Mouse (Mus musculus) C2C12 (cell line): ENCODE measurements at regions not wholly inside any gene's neighbourhood (a gene's known extent, or its start where the extent isn't known, plus 50 kb on each side); places are given as distances from the start of the nearest gene placed in this dataset.

Experiments
- H3K27me3 ChIP-seq: one replicate; pipeline ENCODE4 v1.6.1; 2011; ENCODE audit not compliant: control insufficient read depth, insufficient read depth, insufficient read length
- H3K36me3 ChIP-seq: one replicate; pipeline ENCODE4 v1.6.1; 2011; ENCODE audit not compliant: control insufficient read depth, insufficient read depth
- H3K4me3 ChIP-seq: one replicate; pipeline ENCODE4 v1.5.1; 2011; ENCODE audit warnings: mild to moderate bottlenecking, control low read depth; ENCODE audit not compliant: poor library complexity, insufficient read depth, severe bottlenecking
- H3K79me2 ChIP-seq: one replicate; pipeline ENCODE4 v1.6.1; 2011; ENCODE audit not compliant: control insufficient read depth, insufficient read depth
- H3K79me3 ChIP-seq: one replicate; pipeline ENCODE4 v1.6.1; 2011; ENCODE audit warnings: low read depth, control low read depth
- H3ac ChIP-seq: one replicate; pipeline ENCODE3; 2011; ENCODE audit warnings: low read depth; ENCODE audit not compliant: control insufficient read depth, insufficient read length
- CEBPB ChIP-seq: IDR thresholded peaks from one replicate; pipeline ENCODE4 v1.6.1; 2011; ENCODE audit warnings: low read depth, mild to moderate bottlenecking, control low read depth, moderate library complexity
- CTCF ChIP-seq: IDR thresholded peaks from one replicate; pipeline ENCODE4 v1.5.1; 2011; ENCODE audit not compliant: control insufficient read depth, insufficient read depth, insufficient read length
- FOSL1 ChIP-seq: IDR thresholded peaks from one replicate; pipeline ENCODE4 v1.8.0; 2011; ENCODE audit warnings: mild to moderate bottlenecking, low read length; ENCODE audit not compliant: poor library complexity, insufficient read depth, severe bottlenecking
- MAX ChIP-seq: IDR thresholded peaks from one replicate; pipeline ENCODE4 v1.6.1; 2011; ENCODE audit warnings: mild to moderate bottlenecking, control low read depth
- MYOD1 ChIP-seq: IDR thresholded peaks from one replicate; pipeline ENCODE4 v1.6.1; 2011; ENCODE audit warnings: low read depth; ENCODE audit not compliant: control insufficient read depth, insufficient read length
- MYOG ChIP-seq: IDR thresholded peaks from one replicate; pipeline ENCODE4 v1.6.1; 2011; ENCODE audit not compliant: control insufficient read depth, insufficient read length; ENCODE audit errors: extremely low read depth
- USF1 ChIP-seq: IDR thresholded peaks from one replicate; pipeline ENCODE4 v1.6.1; 2011; ENCODE audit warnings: low read depth, mild to moderate bottlenecking, control low read depth, moderate library complexity

DNA sequence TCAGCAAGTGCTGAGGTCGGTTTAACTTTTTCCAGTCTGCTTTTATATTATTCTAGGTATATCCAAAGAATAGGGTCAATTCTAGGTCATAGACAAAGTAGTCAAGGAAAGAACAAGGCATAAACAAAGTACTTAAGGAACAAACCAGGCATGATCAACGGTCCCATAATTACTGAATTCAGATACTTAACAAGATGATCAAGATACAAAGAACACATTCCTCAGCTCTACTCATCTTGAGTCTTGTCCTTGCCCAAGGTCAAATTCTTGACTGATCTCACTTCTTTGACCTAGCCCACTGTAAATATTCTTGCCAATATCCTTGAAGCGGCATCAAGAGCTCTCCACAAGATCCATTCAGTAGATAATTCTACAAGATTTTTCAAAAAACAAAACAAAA is 458.1 kb upstream of the Nr5a2 start:
- Histone ChIP-seq H3K79me3 (no peaks in the 10 kb centered on the region), H3ac (no peak overlapping the region), H3K4me3 (no peak overlapping the region), H3K36me3 (no peaks in the 10 kb centered on the region), H3K79me2 (no peaks in the 10 kb centered on the region), H3K27me3 (no peaks in the 10 kb centered on the region)
- TF ChIP-seq MYOG, result no peak
- TF ChIP-seq CTCF, result no peak
- TF ChIP-seq USF1, result no peak
- TF ChIP-seq MYOD1, result no peak
- no peak for TF ChIP-seq FOSL1
- no peak for TF ChIP-seq CEBPB
- TF ChIP-seq MAX, result no peak

DNA sequence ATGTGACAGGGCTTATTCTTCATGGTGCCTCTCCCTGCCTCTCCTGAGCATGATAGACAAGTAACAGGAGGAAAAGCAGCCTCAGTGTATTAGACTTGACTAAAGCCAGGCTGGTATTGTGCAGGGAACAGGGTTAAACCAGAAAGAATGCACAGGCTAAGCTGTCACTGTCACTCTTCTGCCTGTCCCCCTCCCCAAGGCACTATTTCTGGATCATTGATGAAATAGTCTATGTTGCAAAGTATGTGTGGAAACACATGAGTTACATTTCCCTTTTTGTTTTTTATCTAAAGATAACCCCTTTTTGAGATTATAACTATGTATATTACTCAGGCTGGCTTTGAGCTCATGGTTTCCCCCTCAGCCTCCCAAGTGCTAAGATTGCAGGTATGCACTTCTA is 436.5 kb upstream of the Nr5a2 start:
- Histone ChIP-seq H3K79me3 (no peaks in the 10 kb centered on the region), H3ac (no peak overlapping the region), H3K36me3 (no peaks in the 10 kb centered on the region), H3K4me3 (no peak overlapping the region), H3K27me3 (no peaks in the 10 kb centered on the region), H3K79me2 (no peaks in the 10 kb centered on the region)
- TF ChIP-seq MYOG (no peak), USF1 (no peak)

DNA sequence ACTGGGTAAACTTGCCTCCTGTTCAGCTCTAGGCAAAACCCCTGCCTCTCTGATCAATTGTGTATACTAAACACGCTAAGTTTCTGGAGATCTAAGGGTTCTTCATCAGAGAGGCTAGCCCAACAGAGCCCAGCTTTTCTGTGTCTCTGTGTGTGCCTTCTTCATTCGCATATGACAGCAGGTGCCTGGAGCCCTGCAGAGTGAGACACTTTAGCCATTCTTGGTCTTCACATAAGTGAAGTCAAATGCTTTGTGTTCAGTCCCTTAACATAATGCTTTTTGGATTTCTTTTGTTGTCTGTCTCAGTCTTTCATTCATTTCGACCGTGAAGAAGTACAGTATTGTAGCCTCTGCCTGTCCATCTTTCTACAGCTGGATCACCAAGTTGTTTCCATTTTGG is 427.3 kb upstream of the Nr5a2 start:
- Histone ChIP-seq H3K79me3 (no peaks in the 10 kb centered on the region), H3K36me3 (no peaks in the 10 kb centered on the region), H3K4me3 (no peak overlapping the region), H3K27me3 (no peaks in the 10 kb centered on the region), H3K79me2 (no peaks in the 10 kb centered on the region), H3ac (no peak overlapping the region)
- no peak for TF ChIP-seq MYOD1
- TF ChIP-seq MYOG, result no peak
- TF ChIP-seq USF1, result no peak
- TF ChIP-seq MAX, result no peak
- TF ChIP-seq CEBPB, result no peak
- TF ChIP-seq CTCF, result no peak
- TF ChIP-seq FOSL1, result no peak

DNA sequence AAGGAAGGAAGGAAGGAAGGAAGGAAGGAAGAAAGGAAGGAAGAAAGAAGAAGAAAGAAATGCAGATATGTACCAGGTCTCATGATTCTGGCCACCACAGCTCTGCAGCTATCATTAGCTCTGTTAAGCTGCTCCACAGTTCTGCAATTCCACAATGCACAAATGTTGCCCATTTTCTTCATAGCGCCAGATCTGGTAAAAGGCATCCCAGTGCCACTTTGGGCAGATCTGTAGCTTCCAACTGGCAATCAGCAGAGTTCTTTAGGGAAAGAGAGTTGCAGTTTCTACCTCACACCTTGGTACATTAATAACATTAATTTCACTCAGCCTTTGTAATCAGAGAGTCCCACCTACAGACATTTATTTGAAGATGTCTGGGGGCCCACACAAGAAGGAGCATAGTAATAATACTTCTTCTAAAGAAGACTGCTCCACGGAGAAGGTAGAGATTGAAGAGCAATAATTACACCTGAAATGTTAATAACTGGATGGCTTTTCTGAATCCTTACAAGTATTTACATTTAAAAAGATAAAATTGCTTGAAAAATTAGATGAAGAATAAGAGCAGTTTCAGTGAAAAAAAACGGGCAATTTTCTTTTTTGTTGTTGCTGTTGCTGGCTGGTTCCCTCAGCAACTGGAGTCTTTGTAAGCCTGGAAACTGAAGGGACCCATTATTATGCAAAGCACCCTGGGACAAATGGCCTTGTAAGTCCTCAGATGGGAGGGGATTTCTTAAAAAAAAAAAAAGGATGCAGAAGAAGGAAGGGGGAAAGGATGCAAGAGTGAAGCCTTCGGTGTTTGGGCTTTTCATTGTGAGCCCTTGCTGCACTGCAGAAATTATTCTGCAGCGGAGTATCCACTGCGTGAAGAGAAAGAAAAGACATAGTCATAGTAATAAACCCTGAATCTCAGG is 418.1 kb upstream of the Nr5a2 start:
- Histone ChIP-seq H3K36me3 (no peaks in the 10 kb centered on the region), H3K4me3 (no peak overlapping the region), H3K27me3 (no peaks in the 10 kb centered on the region), H3ac (no peak overlapping the region), H3K79me3 (no peaks in the 10 kb centered on the region), H3K79me2 (no peaks in the 10 kb centered on the region)
- no peak for TF ChIP-seq CTCF
- no peak for TF ChIP-seq CEBPB
- TF ChIP-seq MYOD1, result no peak
- TF ChIP-seq FOSL1, result no peak
- TF ChIP-seq MYOG, result no peak
- no peak for TF ChIP-seq MAX
- TF ChIP-seq USF1, result no peak

DNA sequence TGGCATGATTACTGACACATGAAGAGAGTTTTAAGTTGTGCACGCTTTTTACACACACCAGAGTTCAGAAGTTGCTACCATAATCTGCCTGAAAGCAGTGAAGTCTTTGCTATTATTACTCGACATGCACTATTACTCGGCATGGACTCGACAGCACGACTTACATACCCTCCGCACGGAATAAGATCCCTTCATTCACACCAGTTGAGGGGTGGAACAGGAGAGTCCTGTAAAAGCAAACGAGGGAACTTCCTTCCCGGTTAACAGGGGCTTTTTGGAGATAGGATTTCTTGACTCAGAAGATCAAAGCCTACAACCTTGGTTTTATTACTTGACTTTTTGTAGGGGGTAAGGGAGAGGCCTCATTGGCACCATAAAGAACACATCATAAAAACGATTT is 416.4 kb upstream of the Nr5a2 start:
- TF ChIP-seq MYOD1 (no peak), CEBPB (no peak), MYOG (no peak), CTCF (no peak), MAX (no peak), USF1 (no peak), FOSL1 (no peak)
- no peaks in the 10 kb centered on the region for H3K79me2 ChIP-seq
- no peaks in the 10 kb centered on the region for H3K36me3 ChIP-seq
- H3ac ChIP-seq, result no peak overlapping the region
- no peaks in the 10 kb centered on the region for H3K27me3 ChIP-seq
- no peak overlapping the region for H3K4me3 ChIP-seq
- no peaks in the 10 kb centered on the region for H3K79me3 ChIP-seq

DNA sequence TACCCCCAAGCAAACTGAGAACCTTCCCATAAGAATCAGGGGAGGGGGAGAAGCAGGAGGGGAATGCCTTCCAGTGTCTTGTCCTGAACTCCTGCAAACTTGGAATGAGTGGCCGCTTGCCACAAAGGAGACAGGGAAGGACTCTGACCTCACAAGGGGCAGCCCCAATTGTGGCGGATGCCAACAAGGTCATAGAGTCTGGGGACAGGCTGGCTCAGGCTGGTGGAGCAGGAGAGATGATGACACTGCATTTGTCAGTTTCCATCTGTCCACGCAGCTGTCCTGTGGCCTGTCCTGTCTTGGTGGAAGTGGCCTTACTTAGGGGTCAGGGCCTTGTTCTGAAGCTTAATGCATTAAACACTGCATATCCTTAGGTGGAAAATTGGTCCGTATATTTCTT is 414.4 kb upstream of the Nr5a2 start:
- Histone ChIP-seq H3K27me3 (no peaks in the 10 kb centered on the region), H3ac (no peak overlapping the region), H3K36me3 (no peaks in the 10 kb centered on the region), H3K79me3 (no peaks in the 10 kb centered on the region), H3K4me3 (no peak overlapping the region), H3K79me2 (no peaks in the 10 kb centered on the region)
- no peak for TF ChIP-seq FOSL1
- no peak for TF ChIP-seq MAX
- TF ChIP-seq MYOG, result no peak
- no peak for TF ChIP-seq CEBPB
- TF ChIP-seq USF1, result no peak
- no peak for TF ChIP-seq MYOD1
- no peak for TF ChIP-seq CTCF
